23 mouse cellular contexts compared by ENCODE assay signal in genomic region chr15:78300773-78301172, GRCm38 (mm10). TPM values are rescaled to one million over a fixed set of nuclear protein-coding genes. Genes with fewer than 3 reads are reported as not detected.
DNase-seq lines count a peak whose midpoint lies in the region; ATAC-seq and TF ChIP-seq lines count a peak whose summit lies in the region.
"Had no signal": no experiment of that assay in that cellular context is flagged by ENCODE, and none has a peak within 500 bp of the region (broad histone marks: within the 10 kb centered on the region; RNA-seq: fewer than 3 reads in every experiment).

No protein-coding gene starts in this region.

- H3K4me3 ChIP-seq in C2C12 (ENCODE audit: insufficient read depth, poor library complexity, severe bottlenecking) (no peak overlapping the region), macrophage (ENCODE audit: inconsistent target) (no peak overlapping the region)
- H3K4me3 ChIP-seq in intestine, embryonic 15.5 days (replicated peaks), result no peak overlapping the region
- H3K4me3 ChIP-seq: forebrain, embryonic 13.5 days; limb, embryonic 13.5 days; liver, embryonic 13.5 days; midbrain, embryonic 12.5 days; neural tube, embryonic 12.5 days had no signal

- peak overlapping the region; percentile 79 for H3K27ac ChIP-seq in macrophage
- H3K27ac ChIP-seq in intestine, embryonic 15.5 days, result no peak overlapping the region
- H3K27ac ChIP-seq: forebrain, embryonic 13.5 days; hindbrain, embryonic 14.5 days; limb, embryonic 13.5 days; liver, embryonic 13.5 days; midbrain, embryonic 12.5 days; neural tube, embryonic 12.5 days had no signal

- no peaks in the 10 kb centered on the region for H3K4me1 ChIP-seq in intestine, embryonic 15.5 days (replicated peaks)
- H3K4me1 ChIP-seq: forebrain, embryonic 13.5 days; limb, embryonic 13.5 days; midbrain, embryonic 12.5 days; neural tube, embryonic 12.5 days had no signal

- H3K27me3 ChIP-seq in C2C12 (ENCODE audit: control insufficient read depth, insufficient read depth, insufficient read length), result no peaks in the 10 kb centered on the region
- H3K27me3 ChIP-seq in intestine, embryonic 15.5 days (replicated peaks), result no peaks in the 10 kb centered on the region
- H3K27me3 ChIP-seq: forebrain, embryonic 13.5 days; limb, embryonic 13.5 days; midbrain, embryonic 12.5 days; neural tube, embryonic 12.5 days had no signal

- no peaks in the 10 kb centered on the region for H3K9me3 ChIP-seq in intestine, embryonic 15.5 days
- H3K9me3 ChIP-seq: forebrain, embryonic 13.5 days; limb, embryonic 13.5 days; liver, embryonic 13.5 days; midbrain, embryonic 12.5 days; neural tube, embryonic 12.5 days had no signal

- H3K36me3 ChIP-seq in C2C12 (ENCODE audit: control insufficient read depth, insufficient read depth) (no peaks in the 10 kb centered on the region), macrophage (ENCODE audit: inconsistent target) (peaks cover 22% of the 10 kb centered on the region)
- no peaks in the 10 kb centered on the region for H3K36me3 ChIP-seq in intestine, embryonic 15.5 days
- H3K36me3 ChIP-seq: limb, embryonic 13.5 days; liver, embryonic 13.5 days; midbrain, embryonic 12.5 days; neural tube, embryonic 12.5 days had no signal

- H3K9ac ChIP-seq in intestine, embryonic 15.5 days, result no peak overlapping the region
- H3K9ac ChIP-seq: forebrain, embryonic 13.5 days; hindbrain, embryonic 14.5 days; limb, embryonic 13.5 days; liver, embryonic 13.5 days; midbrain, embryonic 12.5 days; neural tube, embryonic 12.5 days had no signal

- no peak overlapping the region for H3K4me2 ChIP-seq in intestine, embryonic 15.5 days (replicated peaks)
- H3K4me2 ChIP-seq: forebrain, embryonic 13.5 days; hindbrain, embryonic 14.5 days; limb, embryonic 13.5 days; liver, embryonic 13.5 days; midbrain, embryonic 12.5 days; neural tube, embryonic 12.5 days had no signal

- peak; percentile 29 to 71 for DNase-seq in adrenal gland, adult (ENCODE audit: inconsistent age in 2 of 2, low spot score in 1 of 2)
- no peak for DNase-seq in adrenal gland, postnatal 4 days (ENCODE audit: low spot score in 2 of 2)
- DNase-seq in adrenal gland, postnatal 14 days, result peak; percentile 44
- DNase-seq in natural killer cell, adult 2 months (ENCODE audit: low spot score in 2 of 2), result no peak
- no peak for DNase-seq in layer of hippocampus, adult 9-11 months
- DNase-seq: cerebellum, adult 9-11 months; heart, postnatal 4 days; kidney, adult 8-10 months; kidney, postnatal 14 days; liver, embryonic 13.5 days; lung, adult 2 months; lung, postnatal 14 days; right cerebral cortex, postnatal 25 days; spleen, adult 18-20 months had no signal

- H3K79me3 ChIP-seq in C2C12 (ENCODE audit: low read depth), result no peaks in the 10 kb centered on the region

- H3ac ChIP-seq in C2C12 (ENCODE audit: control insufficient read depth, insufficient read length, low read depth), result no peak overlapping the region

- ATAC-seq in intestine, embryonic 15.5 days, result no peak
- ATAC-seq: activated CD4-positive, CD25-positive, alpha-beta regulatory T cell, adult 4 months; forebrain, embryonic 13.5 days had no signal

- H3K79me2 ChIP-seq in C2C12 (ENCODE audit: control insufficient read depth, insufficient read depth) (no peaks in the 10 kb centered on the region), macrophage (ENCODE audit: inconsistent target) (peaks cover 78% of the 10 kb centered on the region)

- no peak for TF ChIP-seq CTCF in C2C12 (IDR thresholded peaks at IDR 0.05; ENCODE audit: control insufficient read depth, insufficient read depth, insufficient read length)

TF ChIP-seq in C2C12, 6 proteins besides CTCF, POLR2A, EP300 and RAD21:
- TF ChIP-seq MYOG (IDR thresholded peaks at IDR 0.05; ENCODE audit: control insufficient read depth, extremely low read depth, insufficient read length) (no peak), FOSL1 (IDR thresholded peaks at IDR 0.05; ENCODE audit: insufficient read depth, low read length, poor library complexity, severe bottlenecking) (peak; percentile 64), MAX (IDR thresholded peaks at IDR 0.05) (peak; percentile 9)

RNA-seq across cellular contexts. Expression of gene Csf2rb2, which starts 4.7 kb away (rescaled TPM):
- 1 to 10 TPM; 1.7 to 2.1 TPM for total RNA-seq in adrenal gland, postnatal 4 days (2021)
- 0.08 TPM for polyA plus RNA-seq in C2C12 (2012; fragmentation: generic; extraction: Trizol)
- total RNA-seq in adrenal gland, postnatal 14 days (2021), result 0.59 and 14.0 TPM in 2 replicates
- total RNA-seq in macrophage (2018; cell fraction: chromatin; rRNA removed), result 100 to 1,000 TPM in 24 of 26 experiments, 10 to 100 TPM in 2; 93.7 to 377 (median 188) TPM
- 100 to 1,000 TPM in 23 of 26 experiments, 10 to 100 TPM in 3; 89.9 to 261 (median 155) TPM for total RNA-seq in macrophage (2018; cell fraction: cytosol; rRNA removed)
- total RNA-seq in macrophage (2018; cell fraction: nucleus; rRNA removed), result 100 to 1,000 TPM; 161 to 367 (median 204) TPM
- 77.0 to 225 TPM (median 156 TPM) in 3 replicates for polyA plus RNA-seq in macrophage (2018)
- polyA plus RNA-seq in intestine, embryonic 15.5 days (2015; fragmentation: Nextera tagmentation; extraction: Ambion mirVana), result 0.38 and 0.48 TPM in 2 replicates
- polyA plus RNA-seq: activated CD4-positive, CD25-positive, alpha-beta regulatory T cell, adult 4 months had no signal

RNA-seq across cellular contexts. Expression of gene Csf2rb, which starts 24.8 kb away (rescaled TPM):
- 10 to 100 TPM; 10.9 to 13.4 TPM for total RNA-seq in adrenal gland, postnatal 4 days (2021)
- polyA plus RNA-seq in C2C12 (2012; fragmentation: generic; extraction: Trizol) (0.23 TPM), macrophage (2018) (65.3 to 406 TPM (median 143 TPM) in 3 replicates)
- total RNA-seq in adrenal gland, postnatal 14 days (2021), result 5.9 and 27.2 TPM in 2 replicates
- 100 to 1,000 TPM in 25 of 26 experiments, 10 to 100 TPM in 1; 98.3 to 501 (median 237) TPM for total RNA-seq in macrophage (2018; cell fraction: chromatin; rRNA removed)
- 100 to 1,000 TPM in 24 of 26 experiments, 10 to 100 TPM in 2; 82.9 to 277 (median 147) TPM for total RNA-seq in macrophage (2018; cell fraction: cytosol; rRNA removed)
- total RNA-seq in macrophage (2018; cell fraction: nucleus; rRNA removed), result 100 to 1,000 TPM; 137 to 557 (median 211) TPM
- polyA plus RNA-seq in intestine, embryonic 15.5 days (2015; fragmentation: Nextera tagmentation; extraction: Ambion mirVana), result 1.4 and 2.0 TPM in 2 replicates

RNA-seq across cellular contexts. Expression of gene Ncf4, which starts 56.2 kb away (rescaled TPM):
- 1 to 10 TPM; 3.6 to 4.9 TPM for total RNA-seq in adrenal gland, postnatal 4 days (2021)
- polyA plus RNA-seq in C2C12 (2012; fragmentation: generic; extraction: Trizol) (0.67 TPM), macrophage (2018) (91.7 to 151 TPM (median 136 TPM) in 3 replicates)
- total RNA-seq in adrenal gland, postnatal 14 days (2021), result 2.4 and 5.5 TPM in 2 replicates
- total RNA-seq in macrophage (2018; cell fraction: chromatin; rRNA removed), result 100 to 1,000 TPM; 207 to 676 (median 348) TPM
- total RNA-seq in macrophage (2018; cell fraction: cytosol; rRNA removed), result 100 to 1,000 TPM in 22 of 26 experiments, 10 to 100 TPM in 4; 86.5 to 237 (median 140) TPM
- total RNA-seq in macrophage (2018; cell fraction: nucleus; rRNA removed), result 100 to 1,000 TPM; 191 to 475 (median 284) TPM
- polyA plus RNA-seq in intestine, embryonic 15.5 days (2015; fragmentation: Nextera tagmentation; extraction: Ambion mirVana), result 5.1 and 5.6 TPM in 2 replicates

Comparison
In these comparisons a context has a peak if more than half of its experiments do, and no peak if none do; other contexts are left out.
1. DNase-seq: peak in adrenal gland, adult (2 of 2) and adrenal gland, postnatal 14 days (single experiment); none in adrenal gland, postnatal 4 days (0 of 2), natural killer cell, adult 2 months (0 of 2) and layer of hippocampus, adult 9-11 months (single experiment).
2. RNA of gene Csf2rb2, which starts 4.7 kb away (polyA plus RNA-seq): 77.0 to 225 TPM in macrophage; 0.38 to 0.48 TPM in intestine, embryonic 15.5 days and 0.08 TPM in C2C12 (single experiment); every median in the first group is over 10 times any median in the second.
3. RNA of gene Csf2rb, which starts 24.8 kb away (polyA plus RNA-seq): 65.3 to 406 TPM in macrophage; 1.4 to 2.0 TPM in intestine, embryonic 15.5 days and 0.23 TPM in C2C12 (single experiment); every median in the first group is over 10 times any median in the second.
4. RNA of gene Ncf4, which starts 56.2 kb away (polyA plus RNA-seq): 91.7 to 151 TPM in macrophage; 5.1 to 5.6 TPM in intestine, embryonic 15.5 days and 0.67 TPM in C2C12 (single experiment); every median in the first group is over 10 times any median in the second.